Mouse (Mus musculus) MEL (cell line): ENCODE measurements around the gene 4930519G04Rik. TPM values are rescaled to one million over a fixed set of nuclear protein-coding genes. Genes with fewer than 3 reads are reported as not detected.

Source experiments
- DNase-seq: peaks from one replicate; pipeline ENCODE4 v3.0.0; 2011; ENCODE audit warnings: low read depth, low spot score
- H3K27ac ChIP-seq: 2 replicates; pipeline ENCODE4 v1.5.1; 2012; ENCODE audit warnings: low read depth, mild to moderate bottlenecking, control low read depth, low read length, moderate library complexity; ENCODE audit not compliant: control insufficient read depth
- H3K27me3 ChIP-seq, 2 experiments: fragments of 150-350 bp in 1 of 2; sonication (generic) in 1 of 2; 2 replicates each; pipeline ENCODE4 v1.6.1; 2012; ENCODE audit warnings: low read length in 2 of 2, mild to moderate bottlenecking in 2 of 2, improper control_type of control experiment in 1 of 2, moderate library complexity in 1 of 2; ENCODE audit not compliant: insufficient read depth in 2 of 2, control insufficient read depth in 1 of 2
- H3K36me3 ChIP-seq, 2 experiments: 2 replicates each; pipeline ENCODE4 v1.6.1; 2012 to 2014; ENCODE audit warnings: low read length in 2 of 2, improper control_type of control experiment in 1 of 2, inconsistent platforms in 1 of 2, mild to moderate bottlenecking in 1 of 2; ENCODE audit not compliant: insufficient read depth in 2 of 2, control insufficient read depth in 1 of 2
- H3K4me1 ChIP-seq, 2 experiments: fragments of 150-350 bp in 1 of 2; sonication (generic) in 1 of 2; 2 replicates each; pipeline ENCODE4 v1.6.1; 2012; ENCODE audit warnings: low read length in 2 of 2, improper control_type of control experiment in 1 of 2, mild to moderate bottlenecking in 1 of 2; ENCODE audit not compliant: insufficient read depth in 2 of 2, control insufficient read depth in 1 of 2
- H3K4me3 ChIP-seq, 2 experiments: fragments of 150-350 bp in 1 of 2; sonication (generic) in 1 of 2; 2 replicates each; pipeline ENCODE4 v1.5.1; 2012; ENCODE audit warnings: low read depth in 2 of 2, low read length in 2 of 2, mild to moderate bottlenecking in 2 of 2, moderate library complexity in 2 of 2, control low read depth in 1 of 2, improper control_type of control experiment in 1 of 2; ENCODE audit not compliant: control insufficient read depth in 1 of 2, insufficient read depth in 1 of 2
- H3K79me2 ChIP-seq: 2 replicates; pipeline ENCODE4 v1.6.1; 2012; ENCODE audit warnings: mild to moderate bottlenecking, low read length, moderate library complexity; ENCODE audit not compliant: control insufficient read depth, poor library complexity, insufficient read depth
- H3K9ac ChIP-seq: 2 replicates; pipeline ENCODE4 v1.6.1; 2012; ENCODE audit warnings: low read depth, mild to moderate bottlenecking, control low read depth, low read length, moderate library complexity; ENCODE audit not compliant: control insufficient read depth, poor library complexity, severe bottlenecking
- H3K9me3 ChIP-seq: fragments of 150-350 bp; sonication (generic); replicated peaks from 2 replicates; pipeline ENCODE4 v1.6.1; 2012; ENCODE audit warnings: mild to moderate bottlenecking, low read length, improper control_type of control experiment, moderate library complexity; ENCODE audit not compliant: insufficient read depth
- CHD1 ChIP-seq: IDR thresholded peaks from 2 replicates; pipeline ENCODE4 v1.6.1; 2012; ENCODE audit warnings: low read depth, mild to moderate bottlenecking, inconsistent platforms, low read length, improper control_type of control experiment
- E2F4 ChIP-seq: IDR thresholded peaks from 2 replicates; pipeline ENCODE4 v1.6.1; 2011; ENCODE audit warnings: low read depth, low read length, improper control_type of control experiment, borderline replicate concordance
- GABPA ChIP-seq: IDR thresholded peaks from 2 replicates; pipeline ENCODE4 v1.6.1; 2012; ENCODE audit warnings: low read depth, mild to moderate bottlenecking, inconsistent platforms, low read length, improper control_type of control experiment, moderate library complexity
- GATA1 ChIP-seq: IDR thresholded peaks from 2 replicates; pipeline ENCODE4 v1.6.1; 2011; ENCODE audit warnings: low read depth, low read length, improper control_type of control experiment
- MEF2A ChIP-seq: IDR thresholded peaks from 2 replicates; pipeline ENCODE4 v1.6.1; 2014; ENCODE audit warnings: low read depth, mild to moderate bottlenecking, inconsistent platforms, low read length, improper control_type of control experiment; ENCODE audit not compliant: poor library complexity, insufficient replicate concordance, severe bottlenecking; ENCODE audit errors: extremely low read depth
- MXI1 ChIP-seq: IDR thresholded peaks from 2 replicates; pipeline ENCODE4 v1.6.1; 2011; ENCODE audit warnings: mild to moderate bottlenecking, low read depth, low read length, improper control_type of control experiment
- MYB ChIP-seq: IDR thresholded peaks from 2 replicates; pipeline ENCODE4 v1.6.1; 2011; ENCODE audit warnings: mild to moderate bottlenecking, low read depth, low read length, improper control_type of control experiment
- NELFE ChIP-seq: IDR thresholded peaks from 2 replicates; pipeline ENCODE4 v1.6.1; 2011; ENCODE audit warnings: low read depth, low read length, improper control_type of control experiment
- POLR2AphosphoS5 ChIP-seq: IDR thresholded peaks from 2 replicates; pipeline ENCODE4 v1.6.1; 2012; ENCODE audit warnings: low read depth, borderline replicate concordance, mild to moderate bottlenecking, inconsistent platforms, low read length, moderate library complexity, mixed read lengths
- SIN3A ChIP-seq: IDR thresholded peaks from 2 replicates; pipeline ENCODE4 v1.6.1; 2012; ENCODE audit warnings: low read length, improper control_type of control experiment, inconsistent platforms
- SMC3 ChIP-seq: IDR thresholded peaks from 2 replicates; pipeline ENCODE4 v1.6.1; 2011; ENCODE audit warnings: low read depth, low read length, improper control_type of control experiment
- UBTF ChIP-seq: IDR thresholded peaks from 2 replicates; pipeline ENCODE4 v1.6.1; 2012; ENCODE audit warnings: low read depth, mild to moderate bottlenecking, inconsistent platforms, low read length, improper control_type of control experiment, moderate library complexity, borderline replicate concordance; ENCODE audit not compliant: insufficient read depth
- USF1 ChIP-seq: IDR thresholded peaks from 2 replicates; pipeline ENCODE4 v1.6.1; 2014; ENCODE audit warnings: low read depth, mild to moderate bottlenecking, inconsistent platforms, low read length, improper control_type of control experiment, moderate library complexity
- USF2 ChIP-seq, 2 experiments: IDR thresholded peaks; 2 replicates each; pipeline ENCODE4 v1.6.1; 2011 to 2012; ENCODE audit warnings: improper control_type of control experiment in 2 of 2, low read length in 2 of 2, borderline replicate concordance in 1 of 2, inconsistent platforms in 1 of 2, low read depth in 1 of 2, mild to moderate bottlenecking in 1 of 2; ENCODE audit not compliant: insufficient read depth in 1 of 2
- ZC3H11A ChIP-seq: IDR thresholded peaks from 2 replicates; pipeline ENCODE4 v1.6.1; 2012; ENCODE audit warnings: low read depth, mild to moderate bottlenecking, inconsistent platforms, low read length, improper control_type of control experiment
- ZKSCAN1 ChIP-seq: IDR thresholded peaks from 2 replicates; pipeline ENCODE4 v1.6.1; 2012; ENCODE audit warnings: low read depth, mild to moderate bottlenecking, inconsistent platforms, low read length, improper control_type of control experiment, moderate library complexity
- ZMIZ1 ChIP-seq: IDR thresholded peaks from 2 replicates; pipeline ENCODE4 v1.6.1; 2012; ENCODE audit warnings: low read depth, mild to moderate bottlenecking, inconsistent platforms, low read length, improper control_type of control experiment, moderate library complexity
- ZNF384 ChIP-seq: IDR thresholded peaks from 2 replicates; pipeline ENCODE4 v1.6.1; 2012; ENCODE audit warnings: low read depth, mild to moderate bottlenecking, inconsistent platforms, low read length, improper control_type of control experiment
- polyA plus RNA-seq, 2 experiments: library from polyadenylated mRNA; stranded (reverse) in 1 of 2; unstranded in 1 of 2; fragments of >175 nt in 1 of 2; fragments of >200 nt in 1 of 2; gene quantifications; 2 replicates each; pipeline versions ENCODE4 v1.2.1 to v1.2.4; 2012; ENCODE audit warnings: low replicate concordance in 2 of 2, low read depth in 1 of 2; ENCODE audit not compliant: insufficient read length in 2 of 2, insufficient read depth in 1 of 2, missing spikeins in 1 of 2
- total RNA-seq: library from RNA; depleted of rRNA; stranded (reverse); fragments of 300-350 nt; gene quantifications from 2 replicates; pipeline ENCODE4 v1.2.3, GENCODE M21; 2012

The 4930519G04Rik gene
- total and polyA plus RNA-seq, 3 experiments: not detected

DNA sequence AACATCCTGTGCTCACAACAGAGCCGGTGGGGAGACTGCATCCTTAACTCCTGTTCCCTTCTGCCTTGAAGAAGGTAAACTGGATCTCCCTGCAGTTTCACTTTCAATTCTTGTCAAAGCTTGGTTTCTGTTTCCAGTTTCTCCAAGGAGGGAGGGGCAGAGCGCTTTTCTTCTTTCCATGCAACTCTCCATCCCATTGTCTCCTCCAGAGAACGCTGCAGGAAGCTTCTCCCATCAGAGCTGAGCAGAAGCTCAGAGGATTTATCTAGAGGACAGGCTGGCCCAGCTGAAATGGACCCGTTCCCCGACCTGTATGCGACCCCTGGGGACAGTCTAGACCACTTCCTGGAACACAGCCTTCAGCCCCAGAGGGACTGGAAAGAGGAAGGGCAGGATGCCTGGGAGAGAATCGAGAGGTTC, 43.9 kb downstream of the 4930519G04Rik start:
- H3K9me3 ChIP-seq: no peaks in the 10 kb centered on the region
- H3K4me3 ChIP-seq: peak overlapping the region; percentile 18 to 50
- H3K36me3 ChIP-seq: no peaks in the 10 kb centered on the region
- no peak overlapping the region for H3K27ac ChIP-seq
- H3K27me3 ChIP-seq: peaks cover 8 to 17% of the 10 kb centered on the region in 2 experiments
- H3K79me2 ChIP-seq: no peaks in the 10 kb centered on the region
- no peak for DNase-seq
- no peak overlapping the region for H3K9ac ChIP-seq
- TF ChIP-seq ZNF384 (no peak), ZKSCAN1 (no peak), ZC3H11A (no peak), E2F4 (no peak), POLR2AphosphoS5 (no peak), MYB (no peak)
- H3K4me1 ChIP-seq: peaks cover 0 to 3% of the 10 kb centered on the region in 2 experiments; a peak in 3 of 4 replicates

DNA sequence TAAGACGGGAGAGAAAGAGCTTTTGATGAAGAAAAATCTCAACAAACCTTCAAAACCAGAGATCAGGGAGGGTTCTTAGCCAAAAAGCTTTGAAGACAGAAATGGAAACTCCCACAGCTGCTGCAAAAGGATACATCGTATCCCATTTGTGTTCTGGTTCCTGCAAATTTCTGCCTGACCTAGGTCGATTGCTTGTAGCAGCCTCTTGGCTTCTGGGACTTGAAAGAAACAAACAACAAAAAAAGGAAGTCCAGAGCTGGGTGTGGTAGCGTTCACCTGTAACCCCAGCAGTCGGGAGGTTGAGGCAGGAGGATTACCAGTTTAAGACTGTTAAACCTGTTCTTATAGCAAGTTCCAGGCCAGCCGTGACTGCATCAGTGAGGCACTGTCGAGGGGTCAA, 45.4 kb downstream of the 4930519G04Rik start:
- TF ChIP-seq ZMIZ1 (no peak), GABPA (no peak), SMC3 (no peak), NELFE (no peak), MEF2A (no peak), UBTF (no peak), GATA1 (no peak), ZKSCAN1 (no peak), USF1 (no peak), SIN3A (no peak), USF2 (IDR thresholded peaks at IDR 0.05; ENCODE audit: borderline replicate concordance in 1 of 2, insufficient read depth in 1 of 2, low read depth in 1 of 2, low read length in 2 of 2) (no peak), CHD1 (no peak), MXI1 (no peak)
- Histone ChIP-seq H3K4me1 (peaks cover 0 to 3% of the 10 kb centered on the region in 2 experiments; a peak in 3 of 4 replicates), H3K27ac (no peak overlapping the region), H3K79me2 (no peaks in the 10 kb centered on the region), H3K27me3 (peaks cover 8 to 17% of the 10 kb centered on the region in 2 experiments), H3K36me3 (no peaks in the 10 kb centered on the region), H3K9ac (no peak overlapping the region), H3K9me3 (no peaks in the 10 kb centered on the region), H3K4me3 (no peak overlapping the region)
- DNase-seq: no peak
